ENCODE assay signal across 9 mouse cellular contexts in the genomic region with DNA sequence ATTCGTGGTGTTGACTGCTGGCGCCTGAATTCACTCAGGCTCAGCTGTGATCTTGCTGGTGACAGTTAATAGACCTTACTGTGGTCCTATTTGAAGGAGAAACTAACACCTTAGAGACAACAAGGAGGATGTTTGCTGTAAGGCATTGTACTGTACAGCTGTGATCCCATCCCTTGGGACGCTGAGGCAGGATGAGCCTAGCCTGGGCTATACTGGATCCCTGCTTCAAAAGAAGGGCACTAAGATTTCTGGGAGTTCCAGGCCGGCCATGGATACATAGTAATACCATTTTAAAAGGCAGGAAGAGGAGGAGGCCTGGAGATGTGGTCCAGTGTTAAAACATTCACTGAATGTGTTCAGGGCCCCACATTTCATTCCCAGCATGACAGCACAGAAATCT. TPM values are rescaled to one million over a fixed set of nuclear protein-coding genes. Genes with fewer than 3 reads are reported as not detected.
A peak's percentile ranks its signal among the peaks of the same experiment; 100 is the strongest.
DNase-seq lines count a peak whose midpoint lies in the region; ATAC-seq lines count a peak whose summit lies in the region.
"Had no signal": no experiment of that assay in that cellular context is flagged by ENCODE, and none has a peak within 500 bp of the region (broad histone marks: within the 10 kb centered on the region; RNA-seq: fewer than 3 reads in every experiment).

No protein-coding gene starts in this region.

- H3K4me1 ChIP-seq in lung, embryonic 15.5 days = peaks cover 16% of the 10 kb centered on the region
- H3K4me1 ChIP-seq in heart, embryonic 16.5 days (ENCODE audit: control insufficient read depth, insufficient read depth, low read length) = peaks cover 23% of the 10 kb centered on the region
- peaks cover 14% of the 10 kb centered on the region for H3K4me1 ChIP-seq in liver, embryonic 11.5 days (replicated peaks; ENCODE audit: control insufficient read depth, insufficient read depth, low read length)
- peaks cover 16% of the 10 kb centered on the region for H3K4me1 ChIP-seq in stomach, embryonic 16.5 days (ENCODE audit: control insufficient read depth, insufficient read depth, low read length)

- ATAC-seq in lung, embryonic 15.5 days (ENCODE audit: borderline replicate concordance, extremely low read depth, low FRiP score, low TSS enrichment) = no peak
- no peak for ATAC-seq in heart, embryonic 16.5 days (replicated peaks; ENCODE audit: extremely low read depth, insufficient read depth, low FRiP score)
- ATAC-seq in liver, embryonic 11.5 days (replicated peaks; ENCODE audit: low FRiP score) = no peak
- no peak for ATAC-seq in stomach, embryonic 16.5 days (ENCODE audit: insufficient read depth, low FRiP score)

- no peak overlapping the region for H3K9ac ChIP-seq in lung, embryonic 15.5 days
- H3K9ac ChIP-seq in heart, embryonic 16.5 days (ENCODE audit: low read length) = peak overlapping the region; percentile 90
- peak overlapping the region; percentile 83 for H3K9ac ChIP-seq in liver, embryonic 11.5 days (ENCODE audit: low read depth, low read length)
- H3K9ac ChIP-seq in stomach, embryonic 16.5 days (ENCODE audit: low read length) = peak overlapping the region; percentile 40; the same call in 1 of the 2 replicates

- no peak for DNase-seq in lung, postnatal 10 days
- no peak for DNase-seq in liver, embryonic 11.5 days (ENCODE audit: low spot score)
- no peak for DNase-seq in gastrocnemius, adult 8-10 months (ENCODE audit: low spot score in 2 of 2)
- no peak for DNase-seq in cerebellum, postnatal 14 days
- DNase-seq: lung, adult 18-20 months; right cerebral cortex, postnatal 14 days had no signal

- no peaks in the 10 kb centered on the region for H3K27me3 ChIP-seq in lung, embryonic 15.5 days
- no peaks in the 10 kb centered on the region for H3K27me3 ChIP-seq in heart, embryonic 16.5 days (ENCODE audit: control insufficient read depth, insufficient read depth, low read length)
- H3K27me3 ChIP-seq in liver, embryonic 11.5 days (replicated peaks; ENCODE audit: control insufficient read depth, insufficient read depth, low read length) = no peaks in the 10 kb centered on the region
- H3K27me3 ChIP-seq in stomach, embryonic 16.5 days (ENCODE audit: control insufficient read depth, insufficient read depth, low read length) = no peaks in the 10 kb centered on the region

- no peak overlapping the region for H3K27ac ChIP-seq in lung, embryonic 15.5 days
- H3K27ac ChIP-seq in heart, embryonic 16.5 days (ENCODE audit: low read length) = no peak overlapping the region; the same call in 1 of the 2 replicates
- no peak overlapping the region for H3K27ac ChIP-seq in liver, embryonic 11.5 days (ENCODE audit: low read depth, low read length)
- no peak overlapping the region for H3K27ac ChIP-seq in stomach, embryonic 16.5 days (ENCODE audit: low read length)

- peaks cover 28% of the 10 kb centered on the region for H3K36me3 ChIP-seq in lung, embryonic 15.5 days
- H3K36me3 ChIP-seq in heart, embryonic 16.5 days (ENCODE audit: control insufficient read depth, insufficient read depth) = peaks cover 19% of the 10 kb centered on the region
- H3K36me3 ChIP-seq in liver, embryonic 11.5 days (ENCODE audit: control insufficient read depth, insufficient read depth, low read length) = peaks cover 19% of the 10 kb centered on the region
- H3K36me3 ChIP-seq in stomach, embryonic 16.5 days (ENCODE audit: control insufficient read depth, insufficient read depth, low read length) = peaks cover 6% of the 10 kb centered on the region; the same call in 1 of the 2 replicates

- 84% methylated on average over 4 of the region's 4 CpGs for WGBS in lung, embryonic 15.5 days
- WGBS in heart, embryonic 16.5 days = 77% methylated on average over 4 of the region's 4 CpGs
- WGBS in liver, embryonic 11.5 days = 83% methylated on average over 4 of the region's 4 CpGs
- 87% methylated on average over 4 of the region's 4 CpGs for WGBS in stomach, embryonic 16.5 days

- H3K9me3 ChIP-seq in lung, embryonic 15.5 days = no peaks in the 10 kb centered on the region
- no peaks in the 10 kb centered on the region for H3K9me3 ChIP-seq in heart, embryonic 16.5 days (replicated peaks; ENCODE audit: control insufficient read depth, low read length)
- no peaks in the 10 kb centered on the region for H3K9me3 ChIP-seq in liver, embryonic 11.5 days (ENCODE audit: control insufficient read depth, low read length)
- no peaks in the 10 kb centered on the region for H3K9me3 ChIP-seq in stomach, embryonic 16.5 days (replicated peaks; ENCODE audit: control insufficient read depth, low read length)

- peak overlapping the region; percentile 69 for H3K4me2 ChIP-seq in lung, embryonic 15.5 days
- peak overlapping the region; percentile 92 for H3K4me2 ChIP-seq in heart, embryonic 16.5 days (ENCODE audit: low read depth, low read length)
- H3K4me2 ChIP-seq in liver, embryonic 11.5 days = peak overlapping the region; percentile 69
- H3K4me2 ChIP-seq in stomach, embryonic 16.5 days (ENCODE audit: low read depth, low read length) = 0 out of 2 replicates have a peak overlapping the region, but pooled peaks have one; percentile 90

- no peak overlapping the region for H3K4me3 ChIP-seq in lung, embryonic 15.5 days
- peak overlapping the region; percentile 75 for H3K4me3 ChIP-seq in heart, embryonic 16.5 days (ENCODE audit: low read length)
- peak overlapping the region; percentile 80 for H3K4me3 ChIP-seq in liver, embryonic 11.5 days (ENCODE audit: low read depth, low read length)
- H3K4me3 ChIP-seq in stomach, embryonic 16.5 days (replicated peaks; ENCODE audit: low read length) = no peak overlapping the region; the same call in 1 of the 2 replicates

RNA-seq across cellular contexts. Expression of gene Ndufs7, which starts 1.7 kb away (rescaled TPM):
- polyA plus RNA-seq in lung, embryonic 15.5 days (2015; fragmentation: Nextera tagmentation; extraction: Ambion mirVana) = 321 and 329 TPM in 2 replicates
- 596 and 743 TPM in 2 replicates for polyA plus RNA-seq in heart, embryonic 16.5 days (2015; fragmentation: Nextera tagmentation; extraction: Ambion mirVana)
- polyA plus RNA-seq in liver, embryonic 11.5 days (2014; fragmentation: Nextera tagmentation; extraction: Ambion mirVana) = 401 and 427 TPM in 2 replicates
- 340 and 344 TPM in 2 replicates for polyA plus RNA-seq in stomach, embryonic 16.5 days (2015; fragmentation: Nextera tagmentation; extraction: Ambion mirVana)
- 100 to 1,000 TPM; 576 to 623 (median 605) TPM for total RNA-seq in gastrocnemius, adult 8-10 months (2022)

RNA-seq across cellular contexts. Expression of gene Gamt, which starts 10.2 kb away (rescaled TPM):
- 29.3 and 30.2 TPM in 2 replicates for polyA plus RNA-seq in lung, embryonic 15.5 days (2015; fragmentation: Nextera tagmentation; extraction: Ambion mirVana)
- polyA plus RNA-seq in heart, embryonic 16.5 days (2015; fragmentation: Nextera tagmentation; extraction: Ambion mirVana) = 50.3 and 51.6 TPM in 2 replicates
- 49.0 and 49.7 TPM in 2 replicates for polyA plus RNA-seq in liver, embryonic 11.5 days (2014; fragmentation: Nextera tagmentation; extraction: Ambion mirVana)
- polyA plus RNA-seq in stomach, embryonic 16.5 days (2015; fragmentation: Nextera tagmentation; extraction: Ambion mirVana) = 92.0 and 115 TPM in 2 replicates
- total RNA-seq in gastrocnemius, adult 8-10 months (2022) = 10 to 100 TPM; 19.5 to 33.6 (median 33.4) TPM

RNA-seq across cellular contexts. Expression of gene Dazap1, which starts 10.7 kb away (rescaled TPM):
- 58.9 and 67.0 TPM in 2 replicates for polyA plus RNA-seq in lung, embryonic 15.5 days (2015; fragmentation: Nextera tagmentation; extraction: Ambion mirVana)
- polyA plus RNA-seq in heart, embryonic 16.5 days (2015; fragmentation: Nextera tagmentation; extraction: Ambion mirVana) = 30.7 and 33.9 TPM in 2 replicates
- polyA plus RNA-seq in liver, embryonic 11.5 days (2014; fragmentation: Nextera tagmentation; extraction: Ambion mirVana) = 49.2 and 55.0 TPM in 2 replicates
- polyA plus RNA-seq in stomach, embryonic 16.5 days (2015; fragmentation: Nextera tagmentation; extraction: Ambion mirVana) = 35.8 and 43.9 TPM in 2 replicates
- 10 to 100 TPM; 31.8 to 38.5 (median 34.6) TPM for total RNA-seq in gastrocnemius, adult 8-10 months (2022)

RNA-seq across cellular contexts. Expression of gene Mum1, which starts 24.3 kb away (rescaled TPM):
- 64.5 and 66.2 TPM in 2 replicates for polyA plus RNA-seq in lung, embryonic 15.5 days (2015; fragmentation: Nextera tagmentation; extraction: Ambion mirVana)
- polyA plus RNA-seq in heart, embryonic 16.5 days (2015; fragmentation: Nextera tagmentation; extraction: Ambion mirVana) = 31.9 and 40.1 TPM in 2 replicates
- 67.7 and 71.0 TPM in 2 replicates for polyA plus RNA-seq in liver, embryonic 11.5 days (2014; fragmentation: Nextera tagmentation; extraction: Ambion mirVana)
- 50.8 and 51.6 TPM in 2 replicates for polyA plus RNA-seq in stomach, embryonic 16.5 days (2015; fragmentation: Nextera tagmentation; extraction: Ambion mirVana)
- total RNA-seq in gastrocnemius, adult 8-10 months (2022) = 10 to 100 TPM; 12.7 to 16.9 (median 15.2) TPM

RNA-seq across cellular contexts. Expression of gene Rps15, which starts 41.7 kb away (rescaled TPM):
- 907 and 974 TPM in 2 replicates for polyA plus RNA-seq in lung, embryonic 15.5 days (2015; fragmentation: Nextera tagmentation; extraction: Ambion mirVana)
- polyA plus RNA-seq in heart, embryonic 16.5 days (2015; fragmentation: Nextera tagmentation; extraction: Ambion mirVana) = 536 and 549 TPM in 2 replicates
- polyA plus RNA-seq in liver, embryonic 11.5 days (2014; fragmentation: Nextera tagmentation; extraction: Ambion mirVana) = 1,270 and 1,408 TPM in 2 replicates
- 807 and 821 TPM in 2 replicates for polyA plus RNA-seq in stomach, embryonic 16.5 days (2015; fragmentation: Nextera tagmentation; extraction: Ambion mirVana)
- total RNA-seq in gastrocnemius, adult 8-10 months (2022) = 100 to 1,000 TPM; 626 to 776 (median 688) TPM

Comparison
In these comparisons a context has a peak if more than half of its experiments do, and no peak if none do; other contexts are left out.
1. H3K4me3 ChIP-seq: peak in heart, embryonic 16.5 days (single experiment) and liver, embryonic 11.5 days (single experiment); none in lung, embryonic 15.5 days (single experiment) and stomach, embryonic 16.5 days (single experiment).
2. Peak in every context shown above with its lines, with median percentiles within 50 percentile points of each other: H3K4me2 ChIP-seq.